Mouse (Mus musculus): ENCODE results near the gene Arhgap24. TPM values are rescaled to one million over a fixed set of nuclear protein-coding genes. Genes with fewer than 3 reads are reported as not detected.
A peak's percentile ranks its signal among the peaks of the same experiment; 100 is the strongest.

Gene Arhgap24
- 10 to 100 TPM; 12.1 to 23.2 TPM for total RNA-seq (2021)
- long read RNA-seq, experiment 1, transcript Arhgap24-203 (10 exons, 3,346 nt): major isoform, 23 of 31 reads
- long read RNA-seq, experiment 1, partial matches to known transcripts: 1 of 31 reads
- long read RNA-seq, experiment 1, other reads (novel, unspliced or antisense): 4 of 31 reads
- long read RNA-seq, experiment 2, transcript Arhgap24-203 (10 exons, 3,346 nt): major isoform, 13 of 18 reads
- long read RNA-seq, experiment 2, partial matches to known transcripts: 2 of 18 reads
- long read RNA-seq, experiment 2, other reads (novel, unspliced or antisense): 2 of 18 reads

DNA sequence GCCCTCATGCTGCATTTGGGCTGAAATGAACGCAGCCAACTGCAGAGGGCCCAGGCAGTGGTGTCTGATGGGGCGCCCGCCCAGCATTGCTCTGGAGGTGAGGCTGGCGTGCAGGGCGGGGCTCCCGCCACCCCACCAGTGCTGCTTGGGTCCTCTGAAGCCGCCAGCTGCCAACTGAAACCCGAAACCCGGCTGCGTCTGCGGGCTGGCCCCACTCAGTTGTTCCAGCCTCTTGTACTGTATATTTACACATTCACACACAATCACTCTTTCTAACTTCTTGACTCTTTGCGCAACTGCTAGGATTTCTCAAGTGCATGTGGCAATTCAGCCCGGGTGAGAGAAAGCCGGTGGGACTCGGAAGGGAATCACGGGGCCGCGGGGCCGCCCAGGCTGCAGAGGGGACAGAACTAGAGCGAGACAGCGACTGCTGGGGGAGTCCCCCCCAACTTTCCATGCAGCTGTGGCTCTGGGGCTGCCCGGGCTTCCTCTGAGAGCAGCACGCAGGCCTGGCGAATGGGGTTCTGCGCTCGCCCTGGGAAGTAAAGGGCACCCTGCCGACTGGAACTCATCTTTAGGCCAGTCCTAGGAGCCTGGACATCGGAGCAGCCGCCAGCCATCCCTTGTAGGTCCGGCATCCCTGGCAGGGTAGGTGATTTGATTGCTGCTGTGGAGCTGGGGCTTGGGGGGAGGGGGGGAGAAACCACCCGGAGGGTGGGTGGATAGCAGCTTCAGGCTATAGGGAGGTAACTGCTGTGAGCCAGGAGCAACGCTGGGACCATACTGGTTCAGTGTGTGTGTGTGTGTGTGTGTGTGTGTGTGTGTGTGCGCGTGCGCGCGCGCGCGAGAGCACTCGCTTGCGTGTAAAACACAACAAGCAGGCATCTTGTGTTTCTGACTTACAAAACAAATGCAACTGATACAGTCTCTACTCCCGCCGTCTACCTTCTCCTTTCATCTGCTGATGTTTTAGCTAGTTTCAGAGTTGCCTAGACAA lies at the start of gene Arhgap24:
Gene Arhgap24, plus strand, starts transcription at position 177 of the 997 bp plus-strand sequence.
- DNase-seq (ENCODE audit: low spot score in 2 of 2): peak; percentile 47 to 48

DNA sequence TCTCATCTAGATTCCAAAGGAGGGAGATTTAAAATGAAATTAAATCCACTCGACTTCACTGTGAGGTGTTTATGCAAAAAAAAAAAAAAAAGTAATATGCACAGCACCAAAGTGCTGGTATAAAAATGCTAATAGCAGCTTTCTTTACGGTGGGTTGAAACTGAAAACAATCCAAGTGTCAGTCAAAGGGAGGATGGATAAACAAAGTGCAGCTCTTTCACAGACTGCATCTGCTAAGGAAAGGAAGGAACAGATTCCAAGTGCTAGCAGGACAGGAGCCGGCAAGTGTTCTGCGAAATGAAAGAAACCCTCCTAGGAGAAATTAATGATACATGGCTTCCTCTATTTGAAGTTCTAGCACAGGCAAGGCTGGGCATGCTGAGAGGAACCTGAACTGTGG lies 47.0 kb upstream of the Arhgap24 start:
- DNase-seq (ENCODE audit: low spot score in 2 of 2): no peak

DNA sequence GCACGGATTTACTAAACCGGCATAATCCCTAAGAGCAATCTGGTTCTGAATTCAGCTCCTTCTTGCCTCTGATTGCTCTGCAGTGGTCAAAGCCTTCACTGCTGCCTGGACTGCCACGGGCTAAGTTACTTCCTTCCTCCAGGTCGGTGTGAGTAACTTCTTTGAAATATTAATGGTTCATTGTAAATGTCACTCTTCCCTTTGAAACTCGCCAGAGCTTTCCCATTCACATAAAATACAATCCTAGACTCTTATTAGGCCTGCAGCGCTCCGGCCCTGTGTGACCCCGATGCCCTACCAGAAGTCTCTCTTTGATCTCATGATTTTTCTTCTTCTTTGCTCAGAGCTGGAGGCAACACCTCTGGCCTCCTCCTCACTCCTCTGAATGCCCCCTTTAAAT lies 44.6 kb upstream of the Arhgap24 start:
- DNase-seq (ENCODE audit: low spot score in 2 of 2): no peak

GRCm38 (mm10) chr5:102439119-102439877 lies 41.9 kb upstream of the Arhgap24 start:
- no peak for DNase-seq (ENCODE audit: low spot score in 2 of 2)

DNA sequence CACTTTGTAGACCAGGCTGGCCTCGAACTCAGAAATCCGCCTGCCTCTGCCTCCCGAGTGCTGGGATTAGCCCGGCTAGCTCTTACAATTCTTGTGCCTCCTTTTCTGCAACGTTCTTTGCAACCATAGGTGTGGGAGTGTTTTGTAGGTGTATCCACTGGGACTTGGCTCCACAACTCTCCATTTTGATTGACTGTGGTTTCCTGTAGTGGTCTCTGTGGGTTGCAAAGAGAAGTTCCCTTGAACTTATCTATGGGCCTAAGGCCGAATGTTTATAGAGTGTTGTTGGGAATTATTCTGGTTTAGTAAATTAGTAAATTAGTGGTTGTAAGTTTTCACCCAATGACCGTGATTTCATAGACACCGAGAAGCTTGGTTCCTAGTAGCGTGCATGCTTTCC lies 33.8 kb upstream of the Arhgap24 start:
- no peak for DNase-seq (ENCODE audit: low spot score in 2 of 2)

DNA sequence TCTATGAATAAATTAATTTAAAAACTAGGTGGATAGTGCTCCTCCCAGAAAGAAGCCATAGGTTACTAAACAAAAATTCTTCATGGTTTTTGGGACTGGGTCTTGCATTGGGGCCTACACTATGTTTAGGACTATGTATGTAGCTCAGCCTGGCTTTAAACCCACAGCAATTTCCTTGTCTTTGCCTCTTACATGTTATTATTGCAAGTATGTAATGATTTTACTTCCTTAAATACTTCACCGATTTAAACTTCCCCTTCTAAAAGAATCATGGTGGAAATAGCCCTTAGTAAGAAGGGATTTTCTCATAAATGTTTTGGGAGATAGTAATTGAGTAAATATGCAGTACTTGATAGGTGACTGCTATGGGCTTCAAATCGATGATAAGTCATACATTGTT lies 30.3 kb upstream of the Arhgap24 start:
- DNase-seq (ENCODE audit: low spot score in 2 of 2): no peak

- no peak for DNase-seq (ENCODE audit: low spot score in 2 of 2)
These were observed 29.0 kb upstream of the Arhgap24 start for GRCm38 (mm10) chr5:102452079-102452797.

DNA sequence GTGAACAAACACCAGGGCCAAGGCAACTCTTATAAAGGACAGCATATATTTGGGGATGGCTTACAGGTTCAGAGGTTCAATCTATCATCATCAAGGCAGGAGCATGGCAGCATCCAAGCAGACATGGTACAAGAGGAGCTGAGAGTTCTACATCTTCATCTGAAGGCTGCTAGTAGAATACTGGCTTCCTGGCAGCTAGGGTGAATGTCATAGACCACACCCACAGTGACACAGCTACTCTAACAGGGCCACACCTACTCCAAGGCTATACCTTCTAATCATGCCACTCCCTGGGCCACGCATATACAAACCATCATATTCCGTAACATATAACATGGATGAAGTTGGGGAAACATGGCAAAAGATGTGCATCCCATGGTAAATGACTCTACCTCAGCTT lies 27.9 kb upstream of the Arhgap24 start:
- no peak for DNase-seq (ENCODE audit: low spot score in 2 of 2)

- no peak for DNase-seq (ENCODE audit: low spot score in 2 of 2)
These were observed 25.9 kb upstream of the Arhgap24 start for GRCm38 (mm10) chr5:102455247-102455646.

DNA sequence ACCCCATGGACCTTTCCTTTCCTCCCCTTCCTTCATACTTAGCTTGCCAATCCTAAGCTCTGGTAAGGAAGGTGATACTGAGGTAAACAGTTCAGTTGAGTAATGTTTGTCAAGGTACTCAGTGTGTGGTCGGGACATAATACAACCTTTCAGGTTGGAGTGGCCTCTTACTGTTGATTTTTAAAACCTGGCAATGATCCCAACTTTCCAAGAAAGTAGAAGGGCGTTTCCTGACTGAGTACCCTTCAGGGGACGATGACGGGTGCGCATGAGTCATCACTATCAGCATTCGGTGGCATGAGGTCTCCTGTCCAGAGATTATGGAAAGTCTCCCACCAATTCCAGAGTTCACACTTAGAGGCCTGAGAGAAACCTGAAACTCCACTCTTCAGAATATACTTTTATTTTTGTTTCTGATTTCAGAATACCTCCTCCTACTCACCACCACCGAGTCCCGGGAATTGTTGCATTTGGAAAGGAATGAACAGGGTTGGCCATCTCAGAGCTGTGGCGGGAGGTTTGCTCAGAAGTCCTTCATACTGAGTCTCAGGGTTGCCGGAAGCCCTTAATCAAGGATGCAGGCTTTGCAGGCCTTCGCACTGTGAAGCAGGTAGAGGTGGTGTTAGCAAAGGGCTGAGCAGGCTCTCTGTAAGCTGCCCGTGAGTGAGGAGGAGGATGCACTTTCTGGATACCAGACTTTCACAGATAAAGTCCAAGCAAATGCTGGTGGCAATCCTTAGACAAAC lies 20.6 kb upstream of the Arhgap24 start:
- DNase-seq (ENCODE audit: low spot score in 2 of 2): no peak

DNA sequence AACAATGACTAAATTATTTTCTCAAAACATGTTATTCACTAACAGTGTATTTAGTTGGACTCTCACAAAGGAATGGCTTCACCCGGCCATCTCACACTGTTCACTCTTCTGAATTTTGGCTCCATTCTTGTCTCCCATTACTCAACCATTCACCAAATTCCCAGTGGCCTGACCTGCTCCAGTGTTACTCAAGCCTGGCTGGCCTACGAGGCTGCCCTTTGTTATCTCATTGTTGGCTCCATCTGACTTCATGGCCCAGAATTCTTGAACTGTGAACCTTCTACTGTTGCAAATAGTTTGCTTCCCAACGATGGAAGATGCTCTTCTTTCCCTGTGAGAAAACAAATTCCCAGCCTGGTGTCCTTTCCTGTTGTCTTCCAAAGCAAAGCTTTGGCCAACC lies 18.2 kb upstream of the Arhgap24 start:
- DNase-seq (ENCODE audit: low spot score in 2 of 2): no peak

GRCm38 (mm10) chr5:102465372-102465771 lies 15.8 kb upstream of the Arhgap24 start:
- no peak for DNase-seq (ENCODE audit: low spot score in 2 of 2)

DNA sequence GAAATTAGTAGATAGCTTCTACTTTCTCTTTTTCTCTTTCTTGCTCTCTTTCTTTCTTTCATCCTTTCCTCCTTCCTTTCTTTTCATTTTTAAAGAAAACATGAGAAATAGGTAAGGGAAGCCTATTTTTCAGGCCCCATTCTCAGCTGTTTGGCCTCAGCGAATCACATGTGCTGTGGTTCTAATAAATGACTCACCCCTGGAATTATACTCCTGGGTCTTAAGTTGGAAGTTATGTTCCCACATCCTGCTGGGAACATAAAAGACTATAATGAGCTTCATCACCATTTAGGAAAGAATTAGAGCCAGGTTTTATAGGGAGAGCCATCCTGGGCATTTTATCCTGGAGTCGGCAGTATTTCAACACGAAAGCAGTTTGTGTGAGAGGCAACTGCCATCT lies 12.9 kb upstream of the Arhgap24 start:
- no peak for DNase-seq (ENCODE audit: low spot score in 2 of 2)

GRCm38 (mm10) chr5:102470284-102470683 lies 10.9 kb upstream of the Arhgap24 start:
- no peak for DNase-seq (ENCODE audit: low spot score in 2 of 2)

DNA sequence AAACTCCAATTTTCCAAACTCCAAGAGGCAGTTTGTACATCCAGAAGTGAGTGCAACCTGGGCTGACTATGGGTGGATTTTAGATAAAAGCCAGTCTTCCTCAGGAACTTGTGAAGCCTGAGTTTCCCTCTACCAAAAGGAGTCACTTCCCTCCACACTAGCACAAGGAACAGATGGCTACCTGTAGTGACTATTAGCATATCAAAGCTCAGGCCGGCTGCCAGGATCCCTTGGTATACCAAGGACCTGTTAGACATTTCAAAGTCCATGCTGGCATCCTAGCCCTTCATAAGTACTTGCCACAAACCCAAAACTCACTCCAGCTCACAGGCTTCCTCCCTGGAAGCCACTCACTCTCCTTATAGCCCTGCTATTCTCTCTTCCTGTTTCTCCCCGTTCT lies 3.1 kb upstream of the Arhgap24 start:
- no peak for DNase-seq (ENCODE audit: low spot score in 2 of 2)

DNA sequence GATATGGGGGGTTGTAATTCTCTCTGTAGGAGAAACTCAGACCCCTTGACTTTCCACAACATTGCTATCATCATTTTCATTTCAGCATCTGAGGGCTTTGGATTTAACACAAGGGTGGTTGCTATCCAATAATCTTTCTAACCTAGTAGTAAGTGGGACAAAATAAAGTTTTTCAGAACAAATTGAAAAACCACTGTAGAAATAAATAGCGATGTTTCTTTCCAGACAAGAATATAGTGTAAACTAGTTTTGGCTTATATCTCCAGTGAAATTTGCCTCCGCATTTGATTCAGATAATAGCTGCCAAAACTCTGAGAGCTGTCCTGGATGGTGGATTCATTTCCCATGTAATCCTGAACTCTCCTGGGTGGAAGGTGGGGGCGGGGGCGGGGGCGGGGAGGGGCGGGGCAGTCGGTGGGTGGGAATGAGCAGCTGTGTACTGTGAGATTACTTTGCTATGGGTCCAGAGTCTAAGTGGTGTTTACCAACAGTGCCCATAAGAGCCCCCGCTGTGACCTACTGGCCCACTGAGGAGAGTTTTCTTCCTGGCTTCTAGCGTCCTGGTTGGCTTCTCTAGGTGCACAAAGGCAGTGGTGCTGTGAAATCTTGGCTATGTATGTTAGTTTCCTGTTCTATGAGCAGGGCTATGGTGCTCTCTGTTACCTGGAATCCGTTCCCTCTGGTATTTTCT lies 2.2 kb downstream of the Arhgap24 start:
- no peak for DNase-seq (ENCODE audit: low spot score in 2 of 2)

DNA sequence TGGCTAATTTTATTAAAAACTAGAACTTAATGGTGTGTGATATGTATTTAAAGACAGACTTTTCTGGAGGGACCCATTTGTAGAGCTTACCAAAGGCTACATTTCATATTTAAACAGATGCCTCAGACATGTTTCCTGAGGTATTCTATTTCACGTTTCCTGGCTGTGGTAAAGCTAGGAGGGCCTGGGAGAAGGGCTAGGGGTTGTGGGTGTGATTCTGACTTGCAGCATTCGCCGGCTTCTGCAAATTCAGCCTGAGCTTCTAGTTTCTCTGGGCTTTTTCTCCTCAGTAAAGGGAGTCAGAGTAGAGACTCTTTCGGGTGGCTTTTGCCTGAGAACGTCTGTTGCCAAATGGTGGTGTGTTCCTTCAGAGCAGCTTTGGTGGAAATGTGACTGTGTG lies 10.4 kb downstream of the Arhgap24 start:
- no peak for DNase-seq (ENCODE audit: low spot score in 2 of 2)

GRCm38 (mm10) chr5:102492152-102492551 lies 11.0 kb downstream of the Arhgap24 start:
- DNase-seq (ENCODE audit: low spot score in 2 of 2): no peak

DNA sequence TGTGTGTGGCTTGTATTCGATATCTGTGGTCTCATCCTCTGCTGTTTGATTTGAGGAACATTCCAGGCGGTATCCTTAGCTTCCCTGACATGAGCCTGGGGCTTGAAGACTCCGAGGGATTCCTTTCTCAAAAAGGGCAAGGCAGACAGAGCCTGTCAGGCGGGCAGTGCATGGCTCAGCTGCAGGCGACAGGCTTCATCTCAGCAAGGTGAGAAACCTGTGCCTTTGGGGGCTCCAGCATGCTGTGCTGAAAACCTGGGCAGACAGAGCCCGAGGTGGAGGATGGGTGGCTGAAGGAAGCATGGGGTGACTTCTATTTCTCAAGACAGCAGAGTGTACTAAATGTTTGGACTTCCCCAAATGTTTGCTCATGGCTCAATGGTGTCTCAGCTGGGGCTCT lies 13.6 kb downstream of the Arhgap24 start:
- DNase-seq (ENCODE audit: low spot score in 2 of 2): no peak
